8 mouse cellular contexts compared by ENCODE assay signal in the genomic region with DNA sequence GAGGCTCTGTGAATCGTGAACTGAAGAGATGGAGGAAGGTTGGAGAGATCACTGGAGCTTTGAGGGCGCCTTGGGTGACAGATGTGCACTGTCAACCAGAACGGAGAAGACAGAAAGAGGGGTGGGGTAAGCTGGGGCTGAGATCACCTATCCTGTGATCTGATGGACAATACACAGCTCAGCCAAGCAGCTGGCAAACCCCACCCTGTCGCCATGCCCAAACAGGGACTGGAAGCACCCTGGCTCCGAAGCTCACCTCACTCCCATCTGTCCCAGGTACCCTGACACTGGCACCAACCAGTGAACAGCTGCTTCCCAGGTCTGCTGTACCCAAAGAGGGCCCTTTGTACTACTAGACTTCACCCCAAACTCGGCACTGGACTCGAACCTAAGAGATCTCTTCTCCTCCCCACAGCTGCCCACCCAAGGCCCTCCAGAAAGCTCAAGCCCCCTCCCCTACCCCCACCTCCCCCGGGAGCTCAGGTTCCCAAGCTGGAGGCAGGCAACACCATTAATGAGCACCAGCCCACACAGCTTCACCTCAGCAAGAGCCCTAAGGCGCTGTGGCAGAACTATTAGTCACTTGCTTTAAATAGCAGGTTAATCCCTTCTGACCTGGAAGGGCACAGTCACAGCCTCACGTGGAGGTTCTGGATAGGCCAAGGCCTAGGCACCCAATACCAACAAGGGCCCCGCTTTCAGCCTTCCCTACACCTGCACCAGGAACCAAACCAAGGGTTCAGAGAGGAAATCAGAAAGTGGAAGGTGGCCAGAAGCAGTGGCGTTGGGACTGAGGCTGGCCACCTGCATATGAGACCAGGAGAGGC. TPM values are rescaled to one million over a fixed set of nuclear protein-coding genes. Genes with fewer than 3 reads are reported as not detected.
DNase-seq lines count a peak whose midpoint lies in the region; ATAC-seq and TF ChIP-seq lines count a peak whose summit lies in the region.

No protein-coding gene starts in this region.

- H3K36me3 ChIP-seq in heart, embryonic 10.5 days: peaks cover 33% of the 10 kb centered on the region
- H3K36me3 ChIP-seq in kidney, postnatal 0 days (ENCODE audit: insufficient read depth, low read length): peaks cover 23% of the 10 kb centered on the region; the same call in 1 of the 2 replicates
- H3K36me3 ChIP-seq in neural tube, embryonic 15.5 days: no peaks in the 10 kb centered on the region

- peak; percentile 47 for ATAC-seq in kidney, postnatal 0 days (replicated peaks; ENCODE audit: low FRiP score, low read depth)
- no peak for ATAC-seq in neural tube, embryonic 15.5 days (ENCODE audit: low FRiP score)
- no peak for ATAC-seq in monocyte, adult 5-6 weeks (replicated peaks; ENCODE audit: insufficient number of reproducible peaks, low FRiP score, low TSS enrichment, poor library complexity, severe bottlenecking)

- 44% methylated on average over 12 of the region's 12 CpGs for WGBS in heart, embryonic 10.5 days
- 39% methylated on average over 12 of the region's 12 CpGs for WGBS in kidney, postnatal 0 days
- WGBS in neural tube, embryonic 15.5 days: 61% methylated on average over 12 of the region's 12 CpGs

- peak overlapping the region; percentile 71 for H3K4me3 ChIP-seq in heart, embryonic 10.5 days
- H3K4me3 ChIP-seq in kidney, postnatal 0 days (replicated peaks; ENCODE audit: low read depth, low read length): peak overlapping the region; percentile 72
- H3K4me3 ChIP-seq in neural tube, embryonic 15.5 days (replicated peaks): peak overlapping the region; percentile 57

- peak; percentile 23 for DNase-seq in thymus, postnatal 25 days
- no peak for DNase-seq in thymus, postnatal 10 days (ENCODE audit: low spot score in 2 of 2)
- DNase-seq in heart, embryonic 10.5 days (ENCODE audit: low spot score): no peak
- DNase-seq in kidney, postnatal 0 days (ENCODE audit: low spot score): peak; percentile 56
- DNase-seq in MN1 (ENCODE audit: low spot score): no peak
- DNase-seq in right cerebral cortex, adult 2 months (ENCODE audit: low spot score in 2 of 2): no peak

- H3K27ac ChIP-seq in heart, embryonic 10.5 days: peak overlapping the region; percentile 93
- 0 out of 2 replicates have a peak overlapping the region, but pooled peaks have one; percentile 88 for H3K27ac ChIP-seq in kidney, postnatal 0 days
- H3K27ac ChIP-seq in neural tube, embryonic 15.5 days (replicated peaks): no peak overlapping the region

- H3K4me2 ChIP-seq in kidney, postnatal 0 days (ENCODE audit: low read length): peak overlapping the region; percentile 61
- peak overlapping the region; percentile 93 for H3K4me2 ChIP-seq in neural tube, embryonic 15.5 days

- no peaks in the 10 kb centered on the region for H3K9me3 ChIP-seq in heart, embryonic 10.5 days
- H3K9me3 ChIP-seq in kidney, postnatal 0 days (replicated peaks; ENCODE audit: low read length): no peaks in the 10 kb centered on the region
- no peaks in the 10 kb centered on the region for H3K9me3 ChIP-seq in neural tube, embryonic 15.5 days (replicated peaks)

- peak overlapping the region; percentile 76; the same call in 1 of the 2 replicates for H3K9ac ChIP-seq in kidney, postnatal 0 days (ENCODE audit: low read depth, low read length)
- H3K9ac ChIP-seq in neural tube, embryonic 15.5 days (replicated peaks): no peak overlapping the region

- TF ChIP-seq CTCF in kidney, postnatal 0 days (IDR thresholded peaks at IDR 0.05; ENCODE audit: low read depth): no peak

- H3K4me1 ChIP-seq in heart, embryonic 10.5 days: peaks cover 36% of the 10 kb centered on the region
- H3K4me1 ChIP-seq in kidney, postnatal 0 days (replicated peaks; ENCODE audit: insufficient read depth, low read length): peaks cover 8% of the 10 kb centered on the region
- H3K4me1 ChIP-seq in neural tube, embryonic 15.5 days: peaks cover 20% of the 10 kb centered on the region

- no peaks in the 10 kb centered on the region for H3K27me3 ChIP-seq in heart, embryonic 10.5 days (ENCODE audit: insufficient read depth, poor library complexity, severe bottlenecking)
- no peaks in the 10 kb centered on the region for H3K27me3 ChIP-seq in kidney, postnatal 0 days (ENCODE audit: insufficient read depth, low read length)
- 0 out of 2 replicates have a peak, but pooled peaks cover 7% of the 10 kb centered on the region for H3K27me3 ChIP-seq in neural tube, embryonic 15.5 days (replicated peaks)

RNA-seq across cellular contexts. Expression of a gene that starts 1.6 kb away (rescaled TPM):
- polyA plus RNA-seq in heart, embryonic 10.5 days (2016; fragmentation: Nextera tagmentation; extraction: Ambion mirVana): 219 and 275 TPM in 2 replicates
- 269 and 299 TPM in 2 replicates for polyA plus RNA-seq in kidney, postnatal 0 days (2015; fragmentation: Nextera tagmentation; extraction: Ambion mirVana)
- polyA plus RNA-seq in neural tube, embryonic 15.5 days (2015; fragmentation: Nextera tagmentation; extraction: Ambion mirVana): 132 and 151 TPM in 2 replicates
- total RNA-seq in monocyte, adult 5-6 weeks (2017): 6.0 to 15.7 TPM (median 12.6 TPM) in 3 replicates

RNA-seq across cellular contexts. Expression of a gene that starts 16.4 kb away (rescaled TPM):
- 3.5 and 3.7 TPM in 2 replicates for polyA plus RNA-seq in heart, embryonic 10.5 days (2016; fragmentation: Nextera tagmentation; extraction: Ambion mirVana)
- 2.6 and 3.6 TPM in 2 replicates for polyA plus RNA-seq in kidney, postnatal 0 days (2015; fragmentation: Nextera tagmentation; extraction: Ambion mirVana)
- 2.5 and 2.8 TPM in 2 replicates for polyA plus RNA-seq in neural tube, embryonic 15.5 days (2015; fragmentation: Nextera tagmentation; extraction: Ambion mirVana)
- not detected in 3 replicates for total RNA-seq in monocyte, adult 5-6 weeks (2017)

Comparison
In these comparisons a context has a peak if more than half of its experiments do, and no peak if none do; other contexts are left out.
1. DNase-seq: peak in thymus, postnatal 25 days (single experiment) and kidney, postnatal 0 days (single experiment); none in thymus, postnatal 10 days (0 of 2), heart, embryonic 10.5 days (single experiment), MN1 (single experiment) and right cerebral cortex, adult 2 months (0 of 2).
2. Peak in every context shown above with its lines, with median percentiles within 50 percentile points of each other: H3K4me3 ChIP-seq.